Mouse (Mus musculus) heart, postnatal 0 days (tissue): Measurements from ENCODE around the gene Ube2q1.

Source experiments
- CTCF ChIP-seq: IDR thresholded peaks from 2 replicates; pipeline ENCODE4 v1.5.1; 2016; ENCODE audit warnings: antibody characterized with exemption, control low read depth, low read depth
- EP300 ChIP-seq: IDR thresholded peaks from 2 replicates; pipeline ENCODE4 v1.6.1; 2016; ENCODE audit warnings: antibody characterized with exemption, low read depth

GRCm38 (mm10) chr3:89814051-89814450 is 40.6 kb downstream of the Ube2q1 start:
- TF ChIP-seq EP300 (no peak), CTCF (no peak)
